Mouse (Mus musculus): ENCODE measurements around the gene Trir.

- no peak for TF ChIP-seq CTCF (IDR thresholded peaks at IDR 0.05; ENCODE audit: borderline replicate concordance, insufficient read depth, low read length)
- TF ChIP-seq POLR2A (IDR thresholded peaks at IDR 0.05; ENCODE audit: low read depth, low read length): no peak
These were observed 2.6 kb downstream of the Trir start for GRCm38 (mm10) chr8:85029271-85029670.

All from embryonic fibroblast, embryonic 13.5 days (primary cell).